Mouse (Mus musculus) adrenal gland, adult (tissue): ENCODE measurements at regions not wholly inside any gene's neighbourhood (a gene's known extent, or its start where the extent isn't known, plus 50 kb on each side); places are given as distances from the start of the nearest gene placed in this dataset.

Source experiments
- DNase-seq, 2 experiments: peaks; one replicate each; pipeline ENCODE4 v3.0.0; 2022 to 2023; ENCODE audit warnings: low spot score in 1 of 2; ENCODE audit not compliant: inconsistent age in 2 of 2

DNA sequence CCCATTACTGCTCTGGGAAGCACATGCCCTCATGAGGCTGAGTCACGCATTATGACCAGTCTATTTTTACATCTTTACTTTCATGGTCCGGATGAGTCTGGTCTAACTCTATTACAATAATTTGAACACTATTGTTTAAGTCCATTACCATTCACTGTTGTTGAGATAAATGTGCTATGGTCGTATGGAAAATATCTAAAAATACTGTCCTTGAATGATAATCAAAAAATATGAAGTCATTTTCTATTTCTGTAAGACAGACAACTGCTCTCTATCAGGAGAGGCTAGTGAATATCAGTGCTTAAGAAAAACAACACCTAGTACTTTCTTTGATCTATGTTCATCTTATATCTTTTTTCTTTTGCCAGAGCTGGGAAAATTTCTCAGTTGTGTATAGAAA is 359.6 kb upstream of the Atp2b1 start:
- peak; percentile 5 to 25 for DNase-seq

GRCm38 (mm10) chr10:98557470-98558060 is 356.6 kb upstream of the Atp2b1 start:
- no peak for DNase-seq

DNA sequence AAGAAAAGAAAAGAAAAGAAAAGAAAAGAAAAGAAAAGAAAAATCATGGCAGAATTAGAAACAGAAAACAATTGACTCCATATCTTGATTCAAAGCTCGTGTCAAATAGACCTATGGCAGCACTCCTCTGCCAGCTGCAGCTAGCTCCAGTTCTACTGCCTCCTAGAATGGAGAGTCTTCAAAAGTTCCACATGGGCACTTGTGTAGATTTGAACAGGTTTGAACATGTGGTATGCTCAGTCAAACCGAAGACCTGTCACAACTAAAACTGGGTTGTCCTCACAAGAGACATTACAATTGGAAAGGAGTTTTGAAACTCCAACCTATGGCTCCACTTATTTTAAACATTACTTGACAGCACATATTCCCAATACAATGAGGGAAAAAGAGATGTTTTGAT is 355.6 kb upstream of the Atp2b1 start:
- DNase-seq, result no peak

- DNase-seq, result no peak
Observed at GRCm38 (mm10) chr10:98562297-98562912, 351.8 kb upstream of the Atp2b1 start.

DNA sequence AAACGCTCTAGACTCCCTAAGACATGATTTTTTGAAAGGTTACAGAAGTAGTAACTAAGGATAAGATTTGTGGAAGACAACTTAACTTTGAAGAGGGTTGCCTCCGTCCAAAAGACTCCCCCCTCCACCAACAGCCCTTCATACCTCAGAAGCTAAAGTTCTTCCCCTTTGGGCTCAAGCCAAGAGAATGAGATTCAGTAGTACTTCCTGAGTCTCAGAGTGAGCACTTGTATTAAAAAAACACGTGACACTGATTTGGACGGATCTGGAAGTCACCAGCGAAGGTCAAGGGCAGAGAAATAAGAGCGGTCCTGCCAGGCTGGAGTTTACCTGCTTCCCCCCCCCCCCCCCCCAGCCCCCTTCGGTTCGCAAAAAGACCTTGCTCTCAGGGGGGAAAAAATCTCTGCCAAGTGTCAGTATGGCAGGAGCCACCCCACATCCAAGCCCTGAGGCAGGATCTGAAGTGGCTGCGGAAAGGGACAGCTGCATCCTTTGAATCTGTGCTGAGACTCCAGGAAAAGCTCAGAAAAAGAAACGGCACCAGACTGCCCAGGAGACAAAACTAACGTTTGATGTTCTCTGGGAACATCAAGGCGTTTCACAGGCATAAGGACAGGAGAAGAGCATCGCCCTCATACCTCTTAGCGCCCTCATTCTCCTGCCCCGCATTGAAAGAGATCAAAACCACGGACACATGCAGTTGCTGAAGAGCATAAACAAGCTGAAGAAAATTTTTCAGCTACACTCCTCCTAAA is 341.2 kb upstream of the Atp2b1 start:
- DNase-seq, result no peak

DNA sequence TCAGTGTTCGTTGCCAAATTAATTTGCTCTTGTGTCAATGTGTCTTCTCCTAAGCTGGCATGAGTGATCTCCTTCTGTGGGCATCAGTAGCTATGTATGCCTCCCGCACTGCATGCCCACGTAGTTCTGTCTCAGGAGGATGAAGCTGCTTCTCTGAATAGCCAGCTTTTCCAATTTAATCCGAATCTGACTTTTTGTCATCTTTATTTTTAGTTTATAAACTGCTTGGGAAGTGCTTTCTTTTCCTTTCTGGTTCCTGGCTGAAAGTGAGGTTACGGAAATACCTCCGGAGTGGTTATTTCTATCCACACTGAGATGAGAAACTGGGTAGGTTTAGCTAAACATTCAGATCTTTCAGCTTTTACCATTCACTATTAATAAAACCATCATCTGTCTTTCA is 337.2 kb upstream of the Atp2b1 start:
- no peak for DNase-seq

- peak in 1 of 2 experiments; percentile 25 for DNase-seq
Observed at GRCm38 (mm10) chr10:98584776-98585175, 329.4 kb upstream of the Atp2b1 start.

- no peak for DNase-seq
Observed at GRCm38 (mm10) chr10:98589726-98590125, 324.5 kb upstream of the Atp2b1 start.

DNA sequence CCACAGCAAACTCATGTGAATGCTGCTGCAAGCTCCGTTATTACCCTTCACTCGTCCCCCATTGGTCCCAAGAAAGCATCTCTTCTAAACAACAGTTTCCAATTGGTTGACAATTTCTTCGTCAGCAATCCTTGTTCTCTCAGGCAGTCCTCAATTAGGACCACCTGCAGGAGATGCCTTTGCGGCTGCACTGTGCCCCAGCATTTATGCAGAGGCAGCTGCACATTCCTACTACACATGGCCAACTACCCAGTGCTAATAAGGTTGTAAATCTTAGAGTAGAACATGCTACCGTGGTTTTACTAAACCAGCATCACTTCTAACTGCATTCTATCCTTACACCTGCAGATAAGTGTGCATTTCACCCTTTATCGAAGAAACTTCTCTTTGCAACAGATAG is 322.1 kb upstream of the Atp2b1 start:
- no peak for DNase-seq

DNA sequence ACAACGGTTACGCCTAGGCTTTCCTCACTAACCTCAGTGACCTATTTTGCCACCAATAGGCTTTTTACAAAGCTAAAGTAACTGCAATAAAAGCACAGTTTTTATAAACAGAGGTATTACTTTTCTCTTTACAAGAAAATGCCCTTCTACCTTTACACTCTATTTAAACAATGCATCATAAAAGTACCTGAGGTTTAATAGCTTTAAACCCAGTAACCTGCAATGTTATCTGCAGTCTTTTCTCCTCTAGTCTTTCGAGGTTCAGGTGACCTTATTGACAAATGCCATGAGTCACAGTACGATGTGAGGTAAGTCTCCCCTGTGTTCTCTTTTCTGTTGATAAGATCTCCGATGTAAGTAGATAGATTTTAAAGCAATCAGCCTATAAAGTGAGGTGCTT is 320.3 kb upstream of the Atp2b1 start:
- DNase-seq, result no peak

DNA sequence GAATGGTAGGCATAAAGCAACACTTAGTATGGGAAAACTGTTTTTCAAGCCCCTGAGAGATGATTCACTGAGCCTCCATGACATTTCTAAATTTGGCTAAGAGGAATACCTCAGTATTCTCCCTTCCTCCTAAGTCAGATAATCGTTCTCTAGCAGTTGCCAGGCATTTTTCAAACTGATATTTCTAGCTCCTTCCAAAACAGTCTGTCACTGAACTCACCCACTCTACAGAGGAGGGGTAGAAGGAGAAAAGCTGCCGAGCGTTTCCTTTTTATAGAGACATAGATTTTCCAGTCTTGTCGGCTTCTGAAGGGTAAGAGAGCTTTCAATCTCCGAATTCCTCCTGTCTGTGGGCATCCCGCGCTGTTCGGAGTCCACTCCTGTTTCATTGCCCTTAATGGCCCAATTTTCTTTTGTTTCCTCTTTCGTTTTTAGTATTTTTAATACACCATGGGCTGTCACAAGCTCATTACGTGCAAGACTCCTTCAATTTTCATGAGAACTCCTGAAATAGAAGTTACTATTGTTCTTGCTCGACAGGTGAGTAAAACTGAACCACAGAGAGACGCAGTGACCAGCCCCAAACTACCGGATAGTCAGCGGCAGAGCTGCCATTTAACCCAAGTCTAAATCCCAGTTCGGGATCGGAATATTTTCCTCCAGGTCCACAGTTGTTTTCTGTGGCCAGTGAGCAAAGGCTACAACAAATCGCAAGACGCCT is 305.8 kb upstream of the Atp2b1 start:
- no peak for DNase-seq

DNA sequence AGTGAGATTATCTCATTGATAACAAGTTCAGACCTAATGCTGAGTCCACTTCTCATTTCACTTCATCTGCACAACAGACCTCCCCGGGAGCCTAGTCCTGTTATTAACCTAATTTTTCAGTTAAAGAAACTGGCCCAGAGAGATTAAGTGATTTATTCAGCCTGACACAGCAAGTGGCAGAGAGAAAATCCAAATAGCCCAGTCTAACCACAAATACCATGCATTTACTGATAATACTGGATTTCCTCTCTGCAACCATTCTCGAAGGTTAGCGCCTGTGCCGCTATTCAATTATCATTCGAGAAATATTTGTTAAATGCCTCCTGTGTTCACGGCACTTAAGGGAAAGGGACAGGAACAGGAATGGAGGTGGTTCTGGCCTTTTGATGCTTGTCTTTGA is 303.5 kb upstream of the Atp2b1 start:
- no peak for DNase-seq

DNA sequence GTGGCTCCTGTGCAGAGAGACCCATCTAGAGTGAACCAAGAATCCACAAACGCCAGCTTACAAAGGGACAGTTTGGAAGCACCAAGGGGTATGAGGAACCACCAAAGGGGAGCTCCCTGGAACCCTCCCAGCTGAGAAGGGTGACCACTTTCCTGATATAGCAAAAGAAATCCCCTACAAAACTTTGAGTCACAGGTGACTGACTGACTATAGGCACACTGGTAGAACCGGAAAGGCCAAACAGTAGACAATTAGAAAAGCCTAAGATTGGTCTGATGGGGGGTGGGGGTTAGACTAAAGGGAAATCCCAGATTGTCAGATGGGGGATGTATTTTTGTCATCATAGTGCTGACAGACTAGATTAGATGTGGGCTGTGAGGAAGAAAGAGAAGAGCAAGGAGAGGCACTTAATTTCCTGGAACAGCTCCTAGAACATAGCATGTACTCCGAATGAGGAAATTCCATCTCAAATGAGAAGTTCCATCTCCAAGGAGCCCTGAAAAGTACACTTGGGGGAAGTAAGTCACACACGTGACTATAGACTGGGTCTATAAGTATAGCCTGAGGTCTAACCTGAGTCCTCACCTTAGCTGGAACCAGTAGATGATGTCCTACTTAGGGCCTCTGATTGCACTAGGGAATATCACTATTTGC is 302.4 kb upstream of the Atp2b1 start:
- no peak for DNase-seq

GRCm38 (mm10) chr10:98618736-98619525 is 295.3 kb upstream of the Atp2b1 start:
- DNase-seq, result peak in 1 of 2 experiments; percentile 10

- DNase-seq, result no peak
Observed at GRCm38 (mm10) chr10:98624103-98624502, 290.1 kb upstream of the Atp2b1 start.

GRCm38 (mm10) chr10:98624681-98625321 is 289.4 kb upstream of the Atp2b1 start:
- DNase-seq, result no peak

GRCm38 (mm10) chr10:98628191-98628590 is 286.0 kb upstream of the Atp2b1 start:
- no peak for DNase-seq

- DNase-seq, result no peak
Observed at GRCm38 (mm10) chr10:98629248-98629647, 285.0 kb upstream of the Atp2b1 start.

DNA sequence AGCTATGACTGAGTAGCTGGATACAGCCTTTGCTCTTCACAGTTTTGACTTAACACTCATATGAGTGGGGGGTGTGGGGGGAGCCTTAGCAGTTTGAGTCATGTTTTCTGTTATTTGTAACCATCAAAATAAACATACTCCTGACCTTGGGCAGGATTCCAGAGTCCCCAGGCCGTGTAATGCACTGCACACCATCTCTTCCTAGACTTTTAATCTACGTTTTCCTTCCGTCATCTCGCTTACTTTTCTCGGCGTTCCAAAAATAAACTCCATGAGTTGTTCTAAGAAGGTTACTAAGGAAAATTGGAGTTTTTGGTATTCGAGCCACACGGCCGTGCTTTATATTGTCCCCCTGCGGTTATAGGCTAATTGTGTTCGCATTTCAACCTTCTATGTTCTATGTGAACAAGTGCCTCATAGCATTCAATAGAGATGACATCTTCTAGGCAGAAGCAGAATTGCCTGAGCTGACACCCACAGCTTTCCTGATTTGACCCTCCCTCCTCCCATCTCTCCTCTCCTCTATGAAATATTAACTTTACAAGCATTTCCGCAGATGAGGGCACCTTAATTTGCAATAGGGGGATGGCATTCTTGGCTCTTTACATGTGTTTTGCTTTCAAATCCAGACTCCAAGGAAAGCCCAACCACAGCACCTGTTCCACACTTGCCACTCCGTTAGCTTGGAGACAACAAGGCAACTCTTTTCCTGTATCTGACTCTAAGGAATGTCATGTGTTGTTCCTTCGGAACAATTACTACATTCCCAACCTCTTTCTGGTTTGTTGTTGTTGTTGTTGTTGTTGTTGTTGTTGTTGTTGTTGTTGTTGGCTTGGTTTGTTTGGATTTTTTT is 276.2 kb upstream of the Atp2b1 start:
- no peak for DNase-seq
